Mouse (Mus musculus): Measurements from ENCODE around the gene Kcnmb1.

Gene Kcnmb1

GRCm38 (mm10) chr11:33943565-33943964 lies 19.2 kb upstream of the Kcnmb1 start:
- intact Hi-C loops (cut with DNase I) = no loop called here

GRCm38 (mm10) chr11:33944067-33944785 lies 18.6 kb upstream of the Kcnmb1 start:
- intact Hi-C loops (cut with DNase I) = no loop called here

GRCm38 (mm10) chr11:33944786-33945328 lies 18.0 kb upstream of the Kcnmb1 start:
- intact Hi-C loops (cut with DNase I) = no loop called here

GRCm38 (mm10) chr11:33946501-33946900 lies 16.3 kb upstream of the Kcnmb1 start:
- intact Hi-C loops (cut with DNase I) = no loop called here

GRCm38 (mm10) chr11:33951155-33951554 lies 11.7 kb upstream of the Kcnmb1 start:
- intact Hi-C loops (cut with DNase I) = no loop called here

GRCm38 (mm10) chr11:33951684-33952625 lies 10.9 kb upstream of the Kcnmb1 start:
- intact Hi-C loops (cut with DNase I) = no loop called here

- intact Hi-C loops (cut with DNase I) = no loop called here
Measured at GRCm38 (mm10) chr11:33955982-33956381, 6.8 kb upstream of the Kcnmb1 start.

GRCm38 (mm10) chr11:33956623-33957022 lies 6.2 kb upstream of the Kcnmb1 start:
- intact Hi-C loops (cut with DNase I) = no loop called here

- intact Hi-C loops (cut with DNase I) = no loop called here
Measured at GRCm38 (mm10) chr11:33957595-33957994, 5.2 kb upstream of the Kcnmb1 start.

- intact Hi-C loops (cut with DNase I) = no loop called here
Measured at GRCm38 (mm10) chr11:33958713-33959112, 4.1 kb upstream of the Kcnmb1 start.

- intact Hi-C loops (cut with DNase I) = no loop called here
Measured at GRCm38 (mm10) chr11:33962178-33962577, 635 bp upstream of the Kcnmb1 start.

GRCm38 (mm10) chr11:33965380-33965779 lies 2.6 kb downstream of the Kcnmb1 start:
- intact Hi-C loops (cut with DNase I) = no loop called here

- intact Hi-C loops (cut with DNase I) = no loop called here
Measured at GRCm38 (mm10) chr11:33967708-33968107, 4.9 kb downstream of the Kcnmb1 start.

GRCm38 (mm10) chr11:33969199-33969598 lies 6.4 kb downstream of the Kcnmb1 start:
- intact Hi-C loops (cut with DNase I) = no loop called here

- intact Hi-C loops (cut with DNase I) = no loop called here
Measured at GRCm38 (mm10) chr11:33972114-33972513, 9.3 kb downstream of the Kcnmb1 start.

- intact Hi-C loops (cut with DNase I) = no loop called here
Measured at GRCm38 (mm10) chr11:33974341-33975040, 11.7 kb downstream of the Kcnmb1 start.

GRCm38 (mm10) chr11:33975121-33975520 lies 12.3 kb downstream of the Kcnmb1 start:
- intact Hi-C loops (cut with DNase I) = no loop called here

- intact Hi-C loops (cut with DNase I) = no loop called here
Measured at GRCm38 (mm10) chr11:33980146-33980545, 17.3 kb downstream of the Kcnmb1 start.

- intact Hi-C loops (cut with DNase I) = no loop called here
Measured at GRCm38 (mm10) chr11:33986525-33986924, 23.7 kb downstream of the Kcnmb1 start.

GRCm38 (mm10) chr11:33990002-33990401 lies 27.2 kb downstream of the Kcnmb1 start:
- intact Hi-C loops (cut with DNase I) = no loop called here

GRCm38 (mm10) chr11:33992938-33993337 lies 30.1 kb downstream of the Kcnmb1 start, which contains the start of gene Kcnip1:
Gene Kcnip1, minus strand, starts transcription at chr11:33993152.
- intact Hi-C loops (cut with DNase I) = no loop called here

All from adrenal gland (tissue).